Mouse (Mus musculus): Measurements from ENCODE around the gene Slc39a1. TPM values are rescaled to one million over a fixed set of nuclear protein-coding genes. Genes with fewer than 3 reads are reported as not detected.

Gene Slc39a1
- total RNA-seq, 2 experiments from 2014 or later: 136 TPM

- DNase-seq (ENCODE audit: low spot score in 2 of 2): peak; percentile 37 to 53
These were observed 45.5 kb downstream of the Slc39a1 start for GRCm38 (mm10) chr3:90293352-90294063.

DNA sequence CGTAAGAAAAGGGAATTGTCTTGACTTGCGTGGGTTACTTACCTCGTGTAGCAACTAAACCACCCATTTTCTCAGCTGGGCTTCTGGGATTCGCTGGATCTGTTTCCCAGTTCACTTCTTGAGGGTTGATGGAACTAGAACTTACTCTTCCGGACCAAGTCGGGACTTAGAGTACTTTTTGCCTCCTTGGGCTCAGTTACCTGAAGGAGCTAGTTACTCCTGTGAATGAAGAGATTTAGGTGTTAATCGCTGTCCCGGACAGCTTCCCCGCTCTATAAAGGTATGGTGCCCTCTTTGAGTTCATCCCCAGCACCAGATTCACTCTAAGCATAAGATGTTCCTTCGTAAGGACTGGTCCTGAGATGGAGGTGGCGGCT is 46.1 kb downstream of the Slc39a1 start:
- no peak for DNase-seq (ENCODE audit: low spot score in 2 of 2)

DNA sequence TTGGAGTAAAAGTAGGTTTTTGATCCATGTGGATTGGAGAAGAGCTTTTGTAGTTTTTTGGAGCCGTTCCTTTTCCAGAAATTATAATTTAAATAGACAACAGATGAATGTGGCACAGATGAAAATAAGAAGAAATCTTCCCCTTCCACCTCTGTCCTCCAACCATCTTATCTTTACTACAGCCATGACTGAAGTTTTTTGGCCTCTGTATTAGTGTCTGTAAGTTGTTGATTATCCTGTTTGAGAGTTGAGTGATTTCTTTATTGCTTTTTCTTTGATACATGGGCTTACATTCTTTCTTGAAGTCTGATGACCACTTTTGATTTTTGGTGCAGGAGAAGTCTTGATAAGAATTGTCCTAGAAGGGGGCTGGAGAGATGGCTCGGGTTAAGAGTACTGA is 46.7 kb downstream of the Slc39a1 start:
- DNase-seq (ENCODE audit: low spot score in 2 of 2): no peak

Small RNA genes within 50 kb of the gene (microRNA-seq; reads per million reads assigned to microRNA genes)
- gene Mir7012: not detected

Other genes with a start within 250 kb of the Slc39a1 start
- gene Hax1, start 249.4 kb upstream of the Slc39a1 start, total RNA-seq (2021): 100 to 1,000 TPM in 1 of 2 experiments, 10 to 100 TPM in 1; 91.3 to 102 TPM
- 10 to 100 TPM; 81.3 to 83.7 TPM for gene 4933434E20Rik, start 196.5 kb upstream of the Slc39a1 start, total RNA-seq (2021)
- 100 to 1,000 TPM; 217 to 233 TPM for gene Ubap2l, start 195.5 kb upstream of the Slc39a1 start, total RNA-seq (2021)
- 100 to 1,000 TPM; 234 to 246 TPM for gene Tpm3, start 175.5 kb upstream of the Slc39a1 start, total RNA-seq (2021)
- under 1 TPM; 0.45 to 0.48 TPM for gene Nup210l, start 144.0 kb upstream of the Slc39a1 start, total RNA-seq (2021)
- gene Rps27, start 34.5 kb upstream of the Slc39a1 start, total RNA-seq (2021): 1,000 to 10,000 TPM; 2,496 to 2,695 TPM
- 10 to 100 TPM; 52.7 to 56.4 TPM for gene Rab13, start 34.5 kb upstream of the Slc39a1 start, total RNA-seq (2021)
- 10 to 100 TPM; 62.8 to 64.6 TPM for gene Jtb, start 16.6 kb upstream of the Slc39a1 start, total RNA-seq (2021)
- gene Creb3l4, start 4.7 kb upstream of the Slc39a1 start, total RNA-seq (2021): under 1 TPM; 0.87 to 0.98 TPM
- gene Crtc2, start 6.0 kb downstream of the Slc39a1 start, total RNA-seq (2021): 10 to 100 TPM; 57.6 to 57.9 TPM
- gene Dennd4b, start 17.0 kb downstream of the Slc39a1 start, total RNA-seq (2021): 10 to 100 TPM; 15.5 to 17.4 TPM
- 100 to 1,000 TPM in 1 of 2 experiments, 10 to 100 TPM in 1; 90.7 to 105 TPM for gene Gatad2b, start 45.0 kb downstream of the Slc39a1 start, total RNA-seq (2021)
- 10 to 100 TPM; 76.7 to 83.4 TPM for gene Slc27a3, start 141.8 kb downstream of the Slc39a1 start, total RNA-seq (2021)
- gene Ints3, start 185.4 kb downstream of the Slc39a1 start, total RNA-seq (2021): 10 to 100 TPM; 56.4 to 57.6 TPM
- 100 to 1,000 TPM; 120 to 121 TPM for gene Npr1, start 217.7 kb downstream of the Slc39a1 start, total RNA-seq (2021)
- gene Ilf2, start 228.0 kb downstream of the Slc39a1 start, total RNA-seq (2021): 10 to 100 TPM; 81.8 to 92.6 TPM
- 10 to 100 TPM; 70.9 to 72.3 TPM for gene Snapin, start 242.9 kb downstream of the Slc39a1 start, total RNA-seq (2021)

Data from adrenal gland, postnatal 4 days (tissue).